Mouse (Mus musculus): Measurements from ENCODE around the gene Mmp2. TPM values are rescaled to one million over a fixed set of nuclear protein-coding genes. Genes with fewer than 3 reads are reported as not detected.

The Mmp2 gene
- total and polyA plus RNA-seq, 3 experiments = 53.9 to 70.9 (median 67.4) TPM

DNA sequence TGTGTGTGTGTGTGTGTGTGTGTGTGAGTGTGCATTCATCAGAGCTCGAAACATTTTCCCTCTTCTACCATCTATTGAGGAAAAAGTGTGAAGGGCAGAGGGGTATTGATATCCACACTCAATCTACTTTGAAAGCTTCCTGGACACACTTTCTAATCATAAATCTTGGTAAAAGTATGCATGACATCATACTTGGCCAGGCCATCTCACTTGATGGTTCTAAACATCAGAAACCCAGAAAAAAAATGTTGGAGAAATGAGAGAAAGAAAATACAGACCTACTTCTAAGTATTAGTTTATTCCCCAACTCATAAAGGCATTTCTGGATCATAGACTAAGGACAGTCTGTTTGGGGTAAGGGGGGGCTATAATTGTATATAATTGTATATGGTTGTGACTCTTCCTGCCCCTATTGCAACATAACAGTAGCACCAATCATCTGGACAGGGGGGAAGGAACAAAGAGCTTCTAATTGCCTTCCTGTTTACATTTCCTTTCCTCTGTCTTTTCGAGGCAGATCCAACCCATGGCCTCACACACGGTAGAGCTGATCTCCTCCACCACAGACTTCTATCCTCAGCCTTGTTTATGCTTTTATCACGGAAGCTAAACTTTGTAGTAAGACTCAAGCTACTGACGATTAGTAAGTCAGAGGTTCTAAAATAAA is 7.1 kb downstream of the Mmp2 start:
- Histone ChIP-seq H3K4me1 (ENCODE audit: control insufficient read depth, insufficient read depth, low read length) (peaks cover 3% of the 10 kb centered on the region), H3K9ac (ENCODE audit: low read depth, low read length) (no peak overlapping the region), H3K27me3 (ENCODE audit: control insufficient read depth, insufficient read depth, low read length) (no peaks in the 10 kb centered on the region), H3K27ac (no peak overlapping the region), H3K36me3 (ENCODE audit: control insufficient read depth, insufficient read depth, low read length) (no peaks in the 10 kb centered on the region), H3K79me2 (replicated peaks; ENCODE audit: control insufficient read depth, insufficient read depth, low read length) (no peaks in the 10 kb centered on the region), H3K4me3 (no peak overlapping the region)
- TF ChIP-seq POLR2A (IDR thresholded peaks at IDR 0.05; ENCODE audit: insufficient read depth, low read depth, low read length) (no peak), EP300 (IDR thresholded peaks at IDR 0.05; ENCODE audit: insufficient read depth, low read depth, low read length) (no peak), CTCF (IDR thresholded peaks at IDR 0.05) (no peak)
- DNase-seq = no peak
- 53% methylated on average over 5 of the region's 5 CpGs for WGBS
- intact Hi-C loops (cut with DNase I) = no loop called here

DNA sequence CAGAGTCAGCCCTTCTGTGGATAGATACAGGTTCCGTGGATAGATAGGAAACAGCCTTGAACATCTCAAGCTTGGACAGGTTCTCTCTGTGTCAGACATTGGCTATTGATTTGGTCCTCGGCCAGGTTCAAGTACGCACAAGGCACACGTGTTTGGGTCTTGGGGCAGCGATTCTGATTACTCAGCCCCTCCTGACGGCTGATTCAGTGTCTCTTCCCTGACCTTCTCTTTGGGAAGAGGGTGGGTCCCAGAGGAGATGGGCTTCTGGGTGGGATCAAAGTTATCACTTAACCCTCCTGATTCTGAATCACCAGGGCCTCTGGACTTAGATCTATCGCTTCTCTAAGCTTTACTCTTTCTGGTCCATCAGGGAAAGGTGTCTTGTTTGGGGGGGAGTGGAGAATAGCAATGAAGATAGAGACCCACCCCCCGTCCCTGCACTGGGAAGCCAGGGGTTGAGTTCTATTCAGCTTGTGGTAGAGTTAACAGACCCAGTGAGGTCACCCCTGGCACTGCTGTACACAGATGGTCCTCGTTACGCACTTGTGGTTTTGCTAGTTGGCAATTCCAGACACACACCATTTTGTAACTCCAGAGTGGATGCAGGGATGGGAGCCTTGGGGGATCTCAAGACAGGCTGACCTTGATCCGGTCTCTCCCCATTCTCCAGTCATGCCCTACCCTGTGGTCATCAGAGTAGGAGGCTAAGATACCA is 7.9 kb downstream of the Mmp2 start:
- Histone ChIP-seq H3K9ac (ENCODE audit: low read depth, low read length) (no peak overlapping the region), H3K36me3 (ENCODE audit: control insufficient read depth, insufficient read depth, low read length) (no peaks in the 10 kb centered on the region), H3K4me3 (no peak overlapping the region), H3K27ac (no peak overlapping the region), H3K27me3 (ENCODE audit: control insufficient read depth, insufficient read depth, low read length) (no peaks in the 10 kb centered on the region), H3K4me1 (ENCODE audit: control insufficient read depth, insufficient read depth, low read length) (peaks cover 3% of the 10 kb centered on the region), H3K79me2 (replicated peaks; ENCODE audit: control insufficient read depth, insufficient read depth, low read length) (no peaks in the 10 kb centered on the region)
- 83% methylated on average over 11 of the region's 11 CpGs for WGBS
- DNase-seq = no peak
- intact Hi-C loops (cut with DNase I) = no loop called here
- TF ChIP-seq CTCF (IDR thresholded peaks at IDR 0.05) (no peak), POLR2A (IDR thresholded peaks at IDR 0.05; ENCODE audit: insufficient read depth, low read depth, low read length) (no peak), EP300 (IDR thresholded peaks at IDR 0.05; ENCODE audit: insufficient read depth, low read depth, low read length) (no peak)

DNA sequence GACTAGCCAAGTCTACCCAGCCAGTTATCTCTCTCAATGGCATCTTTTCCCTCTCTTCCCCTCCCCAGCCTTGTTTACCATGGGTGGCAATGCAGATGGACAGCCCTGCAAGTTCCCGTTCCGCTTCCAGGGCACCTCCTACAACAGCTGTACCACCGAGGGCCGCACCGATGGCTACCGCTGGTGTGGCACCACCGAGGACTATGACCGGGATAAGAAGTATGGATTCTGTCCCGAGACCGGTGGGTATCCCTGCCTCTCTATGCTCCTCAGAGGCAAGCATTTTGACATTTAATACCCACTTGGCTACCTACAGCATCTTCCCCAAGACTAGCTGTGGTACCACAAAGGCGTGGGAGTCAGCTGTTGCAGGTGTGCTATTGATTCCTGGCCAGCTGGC is 8.8 kb downstream of the Mmp2 start:
- no peak for TF ChIP-seq CTCF (IDR thresholded peaks at IDR 0.05)
- TF ChIP-seq EP300 (IDR thresholded peaks at IDR 0.05; ENCODE audit: insufficient read depth, low read depth, low read length) = no peak
- no peak for TF ChIP-seq POLR2A (IDR thresholded peaks at IDR 0.05; ENCODE audit: insufficient read depth, low read depth, low read length)
- Histone ChIP-seq H3K27me3 (ENCODE audit: control insufficient read depth, insufficient read depth, low read length) (no peaks in the 10 kb centered on the region), H3K27ac (no peak overlapping the region), H3K4me3 (no peak overlapping the region), H3K36me3 (ENCODE audit: control insufficient read depth, insufficient read depth, low read length) (no peaks in the 10 kb centered on the region), H3K9ac (ENCODE audit: low read depth, low read length) (no peak overlapping the region), H3K79me2 (replicated peaks; ENCODE audit: control insufficient read depth, insufficient read depth, low read length) (no peaks in the 10 kb centered on the region), H3K4me1 (ENCODE audit: control insufficient read depth, insufficient read depth, low read length) (peaks cover 7% of the 10 kb centered on the region)
- DNase-seq = no peak
- 91% methylated on average over 11 of the region's 11 CpGs for WGBS
- intact Hi-C loops (cut with DNase I) = no loop called here

DNA sequence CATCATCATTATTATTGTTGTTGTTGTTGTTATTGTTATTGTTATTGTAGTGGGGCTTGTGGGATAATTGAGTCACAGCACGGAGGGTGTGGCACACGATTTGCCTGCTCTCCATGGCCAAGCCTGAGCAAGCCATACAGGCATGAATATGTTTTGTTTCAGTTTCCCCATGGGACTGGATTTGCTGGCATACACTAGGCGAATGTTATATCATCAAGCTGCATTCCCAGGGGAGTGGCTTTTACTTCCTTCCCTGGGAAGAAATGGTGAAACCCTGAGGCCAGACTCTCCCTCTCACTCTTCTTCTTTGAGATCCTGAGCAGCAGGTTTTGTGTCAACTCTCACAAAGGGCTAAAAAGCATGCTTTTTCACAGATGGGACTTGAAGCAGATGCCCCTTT is 11.5 kb downstream of the Mmp2 start:
- H3K4me3 ChIP-seq = no peak overlapping the region
- no peak overlapping the region for H3K9ac ChIP-seq (ENCODE audit: low read depth, low read length)
- H3K4me1 ChIP-seq (ENCODE audit: control insufficient read depth, insufficient read depth, low read length) = peaks cover 7% of the 10 kb centered on the region
- WGBS = 30% methylated on average over 3 of the region's 3 CpGs
- intact Hi-C loops (cut with DNase I) = no loop called here
- no peak overlapping the region for H3K27ac ChIP-seq
- H3K36me3 ChIP-seq (ENCODE audit: control insufficient read depth, insufficient read depth, low read length) = no peaks in the 10 kb centered on the region
- TF ChIP-seq CTCF (IDR thresholded peaks at IDR 0.05) = no peak
- no peak for TF ChIP-seq POLR2A (IDR thresholded peaks at IDR 0.05; ENCODE audit: insufficient read depth, low read depth, low read length)
- TF ChIP-seq EP300 (IDR thresholded peaks at IDR 0.05; ENCODE audit: insufficient read depth, low read depth, low read length) = no peak
- no peak for DNase-seq
- H3K27me3 ChIP-seq (ENCODE audit: control insufficient read depth, insufficient read depth, low read length) = no peaks in the 10 kb centered on the region
- no peaks in the 10 kb centered on the region for H3K79me2 ChIP-seq (replicated peaks; ENCODE audit: control insufficient read depth, insufficient read depth, low read length)

DNA sequence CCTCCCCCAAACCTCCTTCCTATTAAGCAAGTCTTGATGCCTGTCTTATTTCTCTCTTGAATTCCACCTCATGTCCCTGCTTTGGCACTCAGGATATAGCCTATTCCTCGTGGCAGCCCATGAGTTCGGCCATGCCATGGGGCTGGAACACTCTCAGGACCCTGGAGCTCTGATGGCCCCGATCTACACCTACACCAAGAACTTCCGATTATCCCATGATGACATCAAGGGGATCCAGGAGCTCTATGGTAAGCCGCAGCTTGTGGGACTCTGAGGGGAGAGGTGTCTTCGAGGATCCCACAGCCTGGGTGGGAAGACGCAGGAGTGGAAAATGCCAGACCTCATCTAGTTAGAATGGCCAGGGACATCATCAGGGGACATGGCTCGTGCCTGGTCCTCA is 12.1 kb downstream of the Mmp2 start:
- peak overlapping the region; percentile 30 for H3K27ac ChIP-seq
- 87% methylated on average over 8 of the region's 8 CpGs for WGBS
- no peaks in the 10 kb centered on the region for H3K27me3 ChIP-seq (ENCODE audit: control insufficient read depth, insufficient read depth, low read length)
- H3K79me2 ChIP-seq (replicated peaks; ENCODE audit: control insufficient read depth, insufficient read depth, low read length) = no peaks in the 10 kb centered on the region
- no peaks in the 10 kb centered on the region for H3K36me3 ChIP-seq (ENCODE audit: control insufficient read depth, insufficient read depth, low read length)
- H3K9ac ChIP-seq (ENCODE audit: low read depth, low read length) = no peak overlapping the region
- peaks cover 7% of the 10 kb centered on the region for H3K4me1 ChIP-seq (ENCODE audit: control insufficient read depth, insufficient read depth, low read length)
- DNase-seq = no peak
- no peak overlapping the region for H3K4me3 ChIP-seq
- intact Hi-C loops (cut with DNase I) = no loop called here
- TF ChIP-seq POLR2A (IDR thresholded peaks at IDR 0.05; ENCODE audit: insufficient read depth, low read depth, low read length) (no peak), CTCF (IDR thresholded peaks at IDR 0.05) (no peak), EP300 (IDR thresholded peaks at IDR 0.05; ENCODE audit: insufficient read depth, low read depth, low read length) (no peak)

DNA sequence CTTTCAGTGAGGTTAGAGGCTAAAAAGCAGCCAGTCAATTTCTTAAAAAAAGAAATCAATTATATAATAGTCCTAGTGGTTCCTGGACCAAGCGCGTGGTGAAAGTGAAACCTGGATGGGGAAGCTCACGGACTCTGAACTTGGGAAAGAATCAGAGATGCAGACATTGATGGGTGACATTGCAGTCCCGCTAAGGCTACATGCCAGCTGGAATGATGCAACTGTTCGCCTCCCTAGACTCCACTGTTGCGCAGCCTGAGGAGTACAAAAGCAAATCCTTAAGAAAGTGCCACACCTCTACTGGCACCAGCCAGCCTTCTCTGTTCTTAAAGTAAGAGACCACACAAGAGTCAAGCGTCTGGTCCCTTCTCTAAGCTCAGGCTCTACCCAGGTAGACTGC is 12.8 kb downstream of the Mmp2 start:
- H3K27ac ChIP-seq = peak overlapping the region; percentile 30
- intact Hi-C loops (cut with DNase I) = no loop called here
- WGBS = 51% methylated on average over 7 of the region's 7 CpGs
- no peaks in the 10 kb centered on the region for H3K27me3 ChIP-seq (ENCODE audit: control insufficient read depth, insufficient read depth, low read length)
- peaks cover 7% of the 10 kb centered on the region for H3K4me1 ChIP-seq (ENCODE audit: control insufficient read depth, insufficient read depth, low read length)
- peak; percentile 60 to 76 for DNase-seq
- no peak for TF ChIP-seq EP300 (IDR thresholded peaks at IDR 0.05; ENCODE audit: insufficient read depth, low read depth, low read length)
- TF ChIP-seq POLR2A (IDR thresholded peaks at IDR 0.05; ENCODE audit: insufficient read depth, low read depth, low read length) = no peak
- no peak for TF ChIP-seq CTCF (IDR thresholded peaks at IDR 0.05)
- no peaks in the 10 kb centered on the region for H3K79me2 ChIP-seq (replicated peaks; ENCODE audit: control insufficient read depth, insufficient read depth, low read length)
- no peak overlapping the region for H3K9ac ChIP-seq (ENCODE audit: low read depth, low read length)
- H3K4me3 ChIP-seq = peak overlapping the region; percentile 19; the same call in 1 of the 2 replicates
- no peaks in the 10 kb centered on the region for H3K36me3 ChIP-seq (ENCODE audit: control insufficient read depth, insufficient read depth, low read length)

Measured in heart, adult 2 months (tissue).